Mouse (Mus musculus): ENCODE data around the gene Cd81.

DNA sequence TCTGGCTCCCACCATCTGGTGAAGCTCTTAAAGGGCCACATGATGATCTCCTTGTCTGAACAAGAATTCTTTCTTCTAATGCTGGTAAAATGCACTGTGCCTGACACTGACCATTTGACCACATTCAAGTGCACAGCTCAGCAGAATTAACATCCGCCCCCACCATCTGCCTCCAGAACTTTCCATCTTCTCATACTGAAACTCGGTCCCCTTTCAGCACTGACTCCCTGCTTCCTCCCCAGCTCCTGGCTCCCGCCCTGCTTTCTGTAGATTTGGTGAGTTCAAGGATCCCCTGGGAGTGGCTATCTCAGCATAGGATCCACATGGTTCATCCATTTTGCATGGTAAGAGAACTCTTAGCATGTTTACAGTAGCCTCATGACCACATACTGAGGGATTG lies 31.8 kb upstream of the Cd81 start:
- TF ChIP-seq CTCF (conservative IDR thresholded peaks at IDR 0.05; ENCODE audit: insufficient read depth, insufficient read length, low read depth, low read length) (no peak), POLR2A (IDR thresholded peaks at IDR 0.05; ENCODE audit: low read depth, low read length) (no peak)
